Mouse (Mus musculus) stomach, embryonic 16.5 days (tissue): ENCODE measurements around the gene Pltp. TPM values are rescaled to one million over a fixed set of nuclear protein-coding genes. Genes with fewer than 3 reads are reported as not detected.

Source experiments
- ATAC-seq: fragments of 200-750 bp; cut with Nextera tagmentation; 2 replicates; pipeline ENCODE4 v1.8.0; 2017; ENCODE audit warnings: moderate number of reproducible peaks, moderate TSS enrichment; ENCODE audit not compliant: insufficient read depth, low FRiP score
- H3K27ac ChIP-seq: fragments of 300-500 bp; sonication (generic); 2 replicates; pipeline ENCODE4 v1.5.1; 2014; ENCODE audit warnings: low read length
- H3K27me3 ChIP-seq: fragments of 300-500 bp; sonication (generic); 2 replicates; pipeline ENCODE4 v1.6.1; 2014; ENCODE audit warnings: low read length, control low read depth, mixed read lengths; ENCODE audit not compliant: control insufficient read depth, insufficient read depth
- H3K36me3 ChIP-seq: fragments of 300-500 bp; sonication (generic); 2 replicates; pipeline ENCODE4 v1.6.1; 2014; ENCODE audit warnings: low read length; ENCODE audit not compliant: control insufficient read depth, insufficient read depth
- H3K4me1 ChIP-seq: fragments of 300-500 bp; sonication (generic); 2 replicates; pipeline ENCODE4 v1.6.1; 2014; ENCODE audit warnings: low read length, control low read depth, mixed read lengths; ENCODE audit not compliant: control insufficient read depth, insufficient read depth
- H3K4me2 ChIP-seq: fragments of 300-500 bp; sonication (generic); 2 replicates; pipeline ENCODE4 v1.6.1; 2014; ENCODE audit warnings: low read depth, low read length, mixed read lengths
- H3K4me3 ChIP-seq: fragments of 300-500 bp; sonication (generic); replicated peaks from 2 replicates; pipeline ENCODE4 v1.5.1; 2014; ENCODE audit warnings: mild to moderate bottlenecking, low read length
- H3K9ac ChIP-seq: fragments of 300-500 bp; sonication (generic); 2 replicates; pipeline ENCODE4 v1.6.1; 2014; ENCODE audit warnings: low read length
- H3K9me3 ChIP-seq: fragments of 300-500 bp; sonication (generic); replicated peaks from 2 replicates; pipeline ENCODE4 v1.6.1; 2016; ENCODE audit warnings: low read length, control low read depth; ENCODE audit not compliant: control insufficient read depth
- WGBS: fragments of 180-500 bp; shearing (Covaris S2); extraction: QIAGEN DNeasy Blood & Tissue Kit; methylation state at CpG from one replicate; pipeline ENCODE4 v1.1.7; 2014; 5-methylcytosine and 5-hydroxymethylcytosine counted together
- polyA plus RNA-seq: library from polyadenylated mRNA; unstranded; fragments of >200 nt; fragmentation: Nextera tagmentation; extraction: Ambion mirVana; gene quantifications from 2 replicates; pipeline ENCODE4 v1.2.1, GENCODE M21; 2015

Gene Pltp
- 60.1 and 76.5 TPM in 2 replicates for polyA plus RNA-seq

GRCm38 (mm10) chr2:164857101-164857821 lies at the start of gene Pltp:
TSS of gene Pltp (minus strand) at chr2:164857711.
- WGBS = under 1% methylated on average over 47 of the region's 47 CpGs
- Histone ChIP-seq H3K36me3 (no peaks in the 10 kb centered on the region; the same call in 1 of the 2 replicates), H3K27me3 (peaks cover 4% of the 10 kb centered on the region; the same call in 1 of the 2 replicates), H3K4me3 (peak within 1 kb of the TSS; percentile 53), H3K9ac (peak within 1 kb of the TSS; percentile 66), H3K4me1 (peaks cover 24% of the 10 kb centered on the region), H3K9me3 (no peaks in the 10 kb centered on the region), H3K27ac (peak within 1 kb of the TSS; percentile 79), H3K4me2 (peak within 1 kb of the TSS; percentile 86)
- peak; percentile 54; the same call in 1 of the 2 replicates for ATAC-seq

GRCm38 (mm10) chr2:164906071-164906470 lies 48.6 kb upstream of the Pltp start:
- Histone ChIP-seq H3K4me2 (no peak overlapping the region), H3K9me3 (0 out of 2 replicates have a peak, but pooled peaks cover 4% of the 10 kb centered on the region), H3K4me3 (no peak overlapping the region), H3K36me3 (peaks cover 52% of the 10 kb centered on the region), H3K9ac (no peak overlapping the region), H3K27me3 (no peaks in the 10 kb centered on the region), H3K27ac (no peak overlapping the region), H3K4me1 (peaks cover 12% of the 10 kb centered on the region)
- 98% methylated on average over 4 of the region's 4 CpGs for WGBS
- no peak for ATAC-seq

- H3K9ac ChIP-seq = no peak overlapping the region
- H3K4me1 ChIP-seq = no peaks in the 10 kb centered on the region
- no peak overlapping the region for H3K27ac ChIP-seq
- no peaks in the 10 kb centered on the region for H3K27me3 ChIP-seq
- H3K36me3 ChIP-seq = peaks cover 60% of the 10 kb centered on the region
- H3K9me3 ChIP-seq = 0 out of 2 replicates have a peak, but pooled peaks cover 4% of the 10 kb centered on the region
- no peak overlapping the region for H3K4me2 ChIP-seq
- WGBS = 58% methylated on average over 1 of the region's 1 CpGs
- no peak for ATAC-seq
- no peak overlapping the region for H3K4me3 ChIP-seq
Observed at GRCm38 (mm10) chr2:164903496-164903895, 46.0 kb upstream of the Pltp start.

DNA sequence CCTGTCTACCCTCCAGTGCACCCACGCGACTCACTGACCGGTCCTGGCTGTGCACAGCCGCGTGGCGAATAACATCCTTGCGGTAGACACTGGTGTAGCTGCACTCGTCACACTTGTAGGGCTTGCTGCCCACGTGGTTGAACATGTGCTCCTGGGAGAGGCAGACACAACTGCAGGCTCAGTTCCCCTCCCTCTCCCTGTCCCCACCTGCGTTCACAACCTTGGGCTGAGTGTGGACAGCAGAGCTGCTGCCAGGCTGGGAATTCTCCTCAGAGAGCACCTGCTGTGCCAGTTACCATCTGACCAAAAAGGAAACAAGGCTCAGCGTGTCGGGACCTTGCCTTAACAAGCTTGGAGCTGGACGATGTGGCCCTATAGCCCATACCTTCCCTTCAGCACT lies 43.9 kb upstream of the Pltp start:
- no peaks in the 10 kb centered on the region for H3K4me1 ChIP-seq
- H3K9ac ChIP-seq = no peak overlapping the region
- WGBS = 92% methylated on average over 13 of the region's 13 CpGs
- H3K27me3 ChIP-seq = no peaks in the 10 kb centered on the region
- H3K4me2 ChIP-seq = no peak overlapping the region
- H3K36me3 ChIP-seq = peaks cover 50% of the 10 kb centered on the region
- H3K27ac ChIP-seq = no peak overlapping the region
- H3K9me3 ChIP-seq = 0 out of 2 replicates have a peak, but pooled peaks cover 4% of the 10 kb centered on the region
- H3K4me3 ChIP-seq = no peak overlapping the region
- 0 out of 2 replicates have a peak, but pooled peaks have one; percentile 23 for ATAC-seq

GRCm38 (mm10) chr2:164899723-164900459 lies 42.4 kb upstream of the Pltp start:
- Histone ChIP-seq H3K9ac (no peak overlapping the region), H3K4me1 (no peaks in the 10 kb centered on the region), H3K27ac (no peak overlapping the region), H3K27me3 (no peaks in the 10 kb centered on the region), H3K4me3 (no peak overlapping the region), H3K36me3 (peaks cover 48% of the 10 kb centered on the region), H3K4me2 (no peak overlapping the region), H3K9me3 (no peaks in the 10 kb centered on the region)
- WGBS = 90% methylated on average over 16 of the region's 16 CpGs
- no peak for ATAC-seq

GRCm38 (mm10) chr2:164899034-164899433 lies 41.5 kb upstream of the Pltp start:
- Histone ChIP-seq H3K4me2 (no peak overlapping the region), H3K27ac (no peak overlapping the region), H3K36me3 (peaks cover 50% of the 10 kb centered on the region), H3K27me3 (no peaks in the 10 kb centered on the region), H3K9ac (no peak overlapping the region), H3K4me3 (no peak overlapping the region), H3K9me3 (no peaks in the 10 kb centered on the region), H3K4me1 (no peaks in the 10 kb centered on the region)
- WGBS = 94% methylated on average over 15 of the region's 15 CpGs
- ATAC-seq = no peak

DNA sequence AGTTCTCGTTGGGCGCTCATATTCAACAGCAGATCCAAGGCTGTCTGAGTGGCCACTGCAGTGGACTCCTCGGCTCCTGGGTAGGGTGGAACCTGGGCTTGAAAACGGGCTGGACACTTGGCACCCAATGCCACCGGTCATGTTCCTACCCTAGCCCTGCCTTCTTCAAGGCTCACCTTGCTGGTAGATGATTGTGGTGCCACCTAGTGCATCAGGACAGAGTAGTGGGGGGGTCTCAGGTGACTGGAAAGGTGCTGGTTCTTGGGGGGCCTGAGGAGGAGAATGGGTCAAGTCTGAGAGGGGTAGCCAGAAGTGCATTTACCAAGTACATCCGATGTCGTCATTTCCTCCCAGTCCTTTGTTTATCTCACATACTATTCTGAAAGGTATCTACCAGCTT lies 40.5 kb upstream of the Pltp start:
- no peak overlapping the region for H3K27ac ChIP-seq
- H3K4me1 ChIP-seq = no peaks in the 10 kb centered on the region
- no peak overlapping the region for H3K4me3 ChIP-seq
- peaks cover 55% of the 10 kb centered on the region for H3K36me3 ChIP-seq
- no peak for ATAC-seq
- no peak overlapping the region for H3K4me2 ChIP-seq
- no peaks in the 10 kb centered on the region for H3K27me3 ChIP-seq
- no peak overlapping the region for H3K9ac ChIP-seq
- WGBS = 92% methylated on average over 7 of the region's 7 CpGs
- no peaks in the 10 kb centered on the region for H3K9me3 ChIP-seq

GRCm38 (mm10) chr2:164895885-164896284 lies 38.4 kb upstream of the Pltp start:
- Histone ChIP-seq H3K36me3 (peaks cover 51% of the 10 kb centered on the region), H3K27me3 (no peaks in the 10 kb centered on the region), H3K9me3 (no peaks in the 10 kb centered on the region), H3K9ac (no peak overlapping the region), H3K4me3 (no peak overlapping the region), H3K27ac (no peak overlapping the region), H3K4me1 (no peaks in the 10 kb centered on the region), H3K4me2 (no peak overlapping the region)
- ATAC-seq = no peak
- WGBS = 88% methylated on average over 6 of the region's 6 CpGs

GRCm38 (mm10) chr2:164894644-164895043 lies 37.1 kb upstream of the Pltp start:
- WGBS = 68% methylated on average over 1 of the region's 1 CpGs
- Histone ChIP-seq H3K27ac (no peak overlapping the region), H3K4me2 (no peak overlapping the region), H3K9ac (no peak overlapping the region), H3K4me1 (no peaks in the 10 kb centered on the region), H3K9me3 (no peaks in the 10 kb centered on the region), H3K27me3 (no peaks in the 10 kb centered on the region), H3K4me3 (no peak overlapping the region), H3K36me3 (peaks cover 59% of the 10 kb centered on the region)
- ATAC-seq = no peak
